7 mouse cellular contexts compared by ENCODE assay signal in genomic region chr12:80758559-80759386, GRCm38 (mm10). TPM values are rescaled to one million over a fixed set of nuclear protein-coding genes. Genes with fewer than 3 reads are reported as not detected.
DNase-seq lines count a peak whose midpoint lies in the region; TF ChIP-seq lines count a peak whose summit lies in the region.

No protein-coding gene starts in this region.

- no peaks in the 10 kb centered on the region for H3K4me1 ChIP-seq in cortical plate, adult 2 months (ENCODE audit: control insufficient read depth, insufficient read depth, low read length)
- peaks cover 35% of the 10 kb centered on the region for H3K4me1 ChIP-seq in limb, embryonic 10.5 days

- intact Hi-C loops in gastrocnemius, postnatal 14 days (cut with DNase I; ENCODE audit: low total_unique reads), result no loop called here

- H3K4me3 ChIP-seq in cortical plate, adult 2 months (ENCODE audit: insufficient read depth, low read length), result peak overlapping the region; percentile 59
- peak overlapping the region; percentile 72 for H3K4me3 ChIP-seq in limb, embryonic 10.5 days

- TF ChIP-seq CTCF in cortical plate, adult 2 months (IDR thresholded peaks at IDR 0.05; ENCODE audit: extremely low read depth, insufficient read depth, low read length), result no peak

- no peaks in the 10 kb centered on the region for H3K36me3 ChIP-seq in limb, embryonic 10.5 days

- WGBS in limb, embryonic 10.5 days, result 4% methylated on average over 92 of the region's 92 CpGs

- H3K27me3 ChIP-seq in limb, embryonic 10.5 days (ENCODE audit: low read depth, poor library complexity, severe bottlenecking), result peaks cover 82% of the 10 kb centered on the region

- H3K27ac ChIP-seq in cortical plate, adult 2 months (ENCODE audit: insufficient read depth, low read length), result peak overlapping the region; percentile 42
- H3K27ac ChIP-seq in limb, embryonic 10.5 days, result peak overlapping the region; percentile 77

- peak; percentile 33 for DNase-seq in retina, postnatal 1 day
- no peak for DNase-seq in retina, embryonic 14.5 days (ENCODE audit: low spot score)
- peak; percentile 34 for DNase-seq in gastrocnemius, postnatal 14 days
- DNase-seq in limb, embryonic 10.5 days (ENCODE audit: low spot score), result peak; percentile 76
- DNase-seq in neural tube, embryonic 10.5 days (ENCODE audit: extremely low spot score, low spot score), result peak; percentile 77
- DNase-seq in layer of hippocampus, postnatal 14 days (ENCODE audit: low spot score in 2 of 2), result no peak

- H3K9me3 ChIP-seq in limb, embryonic 10.5 days (replicated peaks), result no peaks in the 10 kb centered on the region

- no peak for TF ChIP-seq POLR2A in cortical plate, adult 2 months (IDR thresholded peaks at IDR 0.05; ENCODE audit: extremely low read depth, insufficient read depth, low read length)

RNA-seq across cellular contexts. Expression of gene Ccdc177, which starts 1.7 kb away (rescaled TPM):
- polyA plus RNA-seq in cortical plate, adult 2 months (2012; rRNA removed), result 5.6 and 7.5 TPM in 2 replicates
- total RNA-seq in gastrocnemius, postnatal 14 days (2021), result under 1 TPM in 1 of 2 experiments, not detected in 1; 0.07 TPM
- polyA plus RNA-seq in limb, embryonic 10.5 days (2016; fragmentation: Nextera tagmentation; extraction: Ambion mirVana), result 0.04 and 0.06 TPM in 2 replicates
- 10 to 100 TPM; 18.5 to 18.7 TPM for total RNA-seq in layer of hippocampus, postnatal 14 days (2021)

RNA-seq across cellular contexts. Expression of gene Susd6, which starts 31.5 kb away (rescaled TPM):
- 24.8 and 26.4 TPM in 2 replicates for polyA plus RNA-seq in cortical plate, adult 2 months (2012; rRNA removed)
- total RNA-seq in gastrocnemius, postnatal 14 days (2021), result 10 to 100 TPM; 27.8 to 28.7 TPM
- 10.0 and 12.0 TPM in 2 replicates for polyA plus RNA-seq in limb, embryonic 10.5 days (2016; fragmentation: Nextera tagmentation; extraction: Ambion mirVana)
- total RNA-seq in layer of hippocampus, postnatal 14 days (2021), result 10 to 100 TPM; 54.3 TPM

Comparison
In these comparisons a context has a peak if more than half of its experiments do, and no peak if none do; other contexts are left out.
1. DNase-seq: peak in retina, postnatal 1 day (single experiment), gastrocnemius, postnatal 14 days (single experiment), limb, embryonic 10.5 days (single experiment) and neural tube, embryonic 10.5 days (single experiment); none in retina, embryonic 14.5 days (single experiment) and layer of hippocampus, postnatal 14 days (0 of 2).
2. RNA of gene Ccdc177, which starts 1.7 kb away (total RNA-seq): 18.5 to 18.7 TPM in layer of hippocampus, postnatal 14 days; 0.07 TPM in gastrocnemius, postnatal 14 days; every median in the first group is over 10 times any median in the second.